Mouse (Mus musculus) adrenal gland, postnatal 25 days (tissue): ENCODE measurements around the gene Macrod1. TPM values are rescaled to one million over a fixed set of nuclear protein-coding genes. Genes with fewer than 3 reads are reported as not detected.
A peak's percentile ranks its signal among the peaks of the same experiment; 100 is the strongest.

Source experiments
- DNase-seq: peaks from one replicate; pipeline ENCODE4 v3.0.0; 2021; ENCODE audit warnings: mixed read lengths
- total RNA-seq: library from RNA; stranded (reverse); gene quantifications from 2 replicates; pipeline ENCODE4 v1.2.3, GENCODE M21; 2021

The Macrod1 gene
- total RNA-seq, 1 experiment from 2014 or later = 52.1 TPM

DNA sequence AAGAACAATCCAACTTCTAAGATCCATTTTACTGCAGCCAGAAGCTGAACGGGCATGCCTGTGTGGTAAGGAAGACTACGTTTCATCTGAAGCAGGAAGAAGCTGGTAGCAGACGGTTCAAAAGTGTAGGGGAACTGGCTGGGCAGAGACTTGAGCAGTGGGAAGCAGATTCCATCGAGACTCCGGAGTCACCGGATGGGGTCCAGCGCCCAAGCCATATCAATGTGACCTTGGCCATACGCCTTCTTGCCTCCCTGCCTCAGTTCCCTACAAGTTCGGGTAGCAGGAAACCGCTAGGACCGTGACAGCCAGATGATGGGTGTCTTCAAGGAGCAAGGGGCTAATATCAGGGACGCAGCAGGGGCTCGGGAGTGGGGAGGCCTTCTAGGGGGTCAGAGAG is 183.7 kb downstream of the Macrod1 start:
- no peak for DNase-seq

DNA sequence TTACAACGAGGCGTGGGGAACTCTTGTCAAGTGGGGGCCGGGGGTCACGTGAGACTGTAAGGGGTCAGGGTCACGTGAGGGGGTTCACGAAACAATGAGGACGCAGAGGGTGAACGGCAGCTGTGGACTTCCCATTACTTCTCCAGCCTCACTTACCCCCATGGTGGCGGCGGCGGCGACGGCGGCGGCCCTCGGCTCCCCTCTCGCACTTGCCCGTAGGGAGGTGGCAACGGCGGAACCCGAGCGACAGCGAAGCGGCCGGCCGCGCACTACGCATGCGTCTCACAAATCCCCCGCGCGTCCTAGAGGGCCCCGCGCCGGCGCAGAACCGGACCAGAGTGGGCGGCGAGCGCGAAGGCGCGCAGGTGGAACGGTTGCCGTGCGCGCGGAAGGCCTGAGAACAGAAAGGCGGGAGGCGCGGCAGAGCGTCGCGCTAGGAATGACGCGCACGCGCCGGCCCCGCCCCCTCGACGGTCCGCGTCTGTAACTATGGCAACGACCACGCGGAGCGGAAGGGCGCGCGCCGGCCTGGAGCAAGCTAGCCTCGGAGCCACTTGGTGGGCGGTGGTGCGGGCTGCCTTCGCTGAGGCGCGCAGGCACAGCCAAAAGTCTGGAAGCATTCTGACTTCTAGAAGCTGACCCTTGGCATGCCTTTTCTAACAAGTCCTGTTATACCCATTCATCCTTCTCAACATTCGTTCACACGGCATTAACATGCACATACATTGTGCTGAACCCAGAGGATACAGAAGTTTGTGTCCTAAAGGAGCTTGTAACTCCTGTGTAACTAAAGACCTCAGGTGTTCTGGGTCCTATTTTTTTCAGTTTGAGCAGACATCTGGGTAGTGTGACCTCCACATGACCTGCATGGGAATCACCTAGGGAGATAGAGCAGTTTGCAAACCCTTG is 184.4 kb downstream of the Macrod1 start, which contains the start of gene Naa40:
Gene Naa40, minus strand, starts transcription at position 402 of the 909 bp plus-strand sequence.
- DNase-seq = peak; percentile 93

- DNase-seq = no peak
These were observed 189.4 kb downstream of the Macrod1 start for GRCm38 (mm10) chr19:7246021-7246420.

Other genes starting within 250 kb of the Macrod1 start
- gene Rps6ka4, start 216.2 kb upstream of the Macrod1 start, total RNA-seq = 25.9 and 38.6 TPM in 2 replicates
- gene Ccdc88b, start 198.6 kb upstream of the Macrod1 start, total RNA-seq = 0.62 and 1.1 TPM in 2 replicates
- gene Trmt112, start 147.1 kb upstream of the Macrod1 start, total RNA-seq = 95.2 and 108 TPM in 2 replicates
- 196 and 278 TPM in 2 replicates for gene Prdx5, start 146.7 kb upstream of the Macrod1 start, total RNA-seq
- 44.2 and 44.6 TPM in 2 replicates for gene Esrra, start 135.0 kb upstream of the Macrod1 start, total RNA-seq
- gene Catsperz, start 131.4 kb upstream of the Macrod1 start, total RNA-seq = not detected in 2 replicates
- gene Kcnk4, start 122.3 kb upstream of the Macrod1 start, total RNA-seq = 0.12 TPM in 1 of 2 replicates, not detected in the other
- gene Bad, start 114.9 kb upstream of the Macrod1 start, total RNA-seq = 44.1 and 53.7 TPM in 2 replicates
- gene Gpr137, start 114.3 kb upstream of the Macrod1 start, total RNA-seq = 48.7 and 54.8 TPM in 2 replicates
- 140 and 178 TPM in 2 replicates for gene Ppp1r14b, start 81.8 kb upstream of the Macrod1 start, total RNA-seq
- 49.1 and 59.8 TPM in 2 replicates for gene Plcb3, start 80.3 kb upstream of the Macrod1 start, total RNA-seq
- gene Fkbp2, start 76.3 kb upstream of the Macrod1 start, total RNA-seq = 102 and 139 TPM in 2 replicates
- gene Vegfb, start 69.2 kb upstream of the Macrod1 start, total RNA-seq = 86.0 and 90.9 TPM in 2 replicates
- 46.9 and 50.3 TPM in 2 replicates for gene Dnajc4, start 64.2 kb upstream of the Macrod1 start, total RNA-seq
- 35.9 and 50.6 TPM in 2 replicates for gene Nudt22, start 60.7 kb upstream of the Macrod1 start, total RNA-seq
- 15.9 and 19.5 TPM in 2 replicates for gene Trpt1, start 60.7 kb upstream of the Macrod1 start, total RNA-seq
- gene Fermt3, start 37.3 kb upstream of the Macrod1 start, total RNA-seq = 4.2 and 4.4 TPM in 2 replicates
- gene Stip1, start 16.8 kb upstream of the Macrod1 start, total RNA-seq = 158 and 239 TPM in 2 replicates
- 1.6 and 2.0 TPM in 2 replicates for gene Flrt1, start 48.9 kb downstream of the Macrod1 start, total RNA-seq
- 102 and 132 TPM in 2 replicates for gene Otub1, start 149.5 kb downstream of the Macrod1 start, total RNA-seq
- 781 and 926 TPM in 2 replicates for gene Cox8a, start 160.8 kb downstream of the Macrod1 start, total RNA-seq
- gene Naa40, start 184.4 kb downstream of the Macrod1 start, total RNA-seq = 33.1 and 34.2 TPM in 2 replicates
- 5.6 and 6.0 TPM in 2 replicates for gene Rcor2, start 210.5 kb downstream of the Macrod1 start, total RNA-seq